ENCODE assay signal across 7 mouse cellular contexts in genomic region chr11:75460844-75461742, GRCm38 (mm10). TPM values are rescaled to one million over a fixed set of nuclear protein-coding genes. Genes with fewer than 3 reads are reported as not detected.
A peak's percentile ranks its signal among the peaks of the same experiment; 100 is the strongest.
DNase-seq lines count a peak whose midpoint lies in the region; ATAC-seq lines count a peak whose summit lies in the region.

Gene Tlcd2 (plus strand): TSS chr11:75461715.

- H3K36me3 ChIP-seq in embryonic facial prominence, embryonic 12.5 days, result 0 out of 2 replicates have a peak, but pooled peaks cover 10% of the 10 kb centered on the region
- no peaks in the 10 kb centered on the region for H3K36me3 ChIP-seq in limb, embryonic 11.5 days (ENCODE audit: control insufficient read depth, insufficient read depth, low read length)
- H3K36me3 ChIP-seq in midbrain, embryonic 14.5 days (ENCODE audit: control insufficient read depth, insufficient read depth, low read length), result peaks cover 13% of the 10 kb centered on the region

- peak within 1 kb of the TSS; percentile 59 for H3K9ac ChIP-seq in embryonic facial prominence, embryonic 12.5 days
- H3K9ac ChIP-seq in limb, embryonic 11.5 days (ENCODE audit: low read length), result peak within 1 kb of the TSS; percentile 58
- H3K9ac ChIP-seq in midbrain, embryonic 14.5 days (replicated peaks; ENCODE audit: low read length), result peak within 1 kb of the TSS; percentile 62

- DNase-seq in adrenal gland, postnatal 25 days, result peak; percentile 98
- peak; percentile 100 for DNase-seq in heart, adult 11 months
- DNase-seq in kidney, adult 18-20 months, result peak; percentile 99
- DNase-seq in limb, embryonic 11.5 days (ENCODE audit: low spot score), result peak; percentile 99
- DNase-seq in midbrain, embryonic 14.5 days, result peak; percentile 100
- DNase-seq in spleen, adult 18-20 months, result peak; percentile 94 to 99

- H3K4me3 ChIP-seq in embryonic facial prominence, embryonic 12.5 days, result peak within 1 kb of the TSS; percentile 69
- peak within 1 kb of the TSS; percentile 65 for H3K4me3 ChIP-seq in limb, embryonic 11.5 days (ENCODE audit: low read depth, low read length)
- H3K4me3 ChIP-seq in midbrain, embryonic 14.5 days (replicated peaks; ENCODE audit: low read depth, low read length), result peak within 1 kb of the TSS; percentile 75

- H3K4me1 ChIP-seq in embryonic facial prominence, embryonic 12.5 days, result peaks cover 33% of the 10 kb centered on the region
- peaks cover 25% of the 10 kb centered on the region for H3K4me1 ChIP-seq in limb, embryonic 11.5 days (ENCODE audit: control insufficient read depth, insufficient read depth, low read length)
- H3K4me1 ChIP-seq in midbrain, embryonic 14.5 days (ENCODE audit: control insufficient read depth, insufficient read depth, low read length), result peaks cover 21% of the 10 kb centered on the region

- no peaks in the 10 kb centered on the region for H3K9me3 ChIP-seq in embryonic facial prominence, embryonic 12.5 days
- no peaks in the 10 kb centered on the region for H3K9me3 ChIP-seq in limb, embryonic 11.5 days (ENCODE audit: control insufficient read depth, low read length)
- no peaks in the 10 kb centered on the region for H3K9me3 ChIP-seq in midbrain, embryonic 14.5 days (ENCODE audit: control insufficient read depth, low read length)

- H3K27me3 ChIP-seq in embryonic facial prominence, embryonic 12.5 days, result no peaks in the 10 kb centered on the region
- no peaks in the 10 kb centered on the region for H3K27me3 ChIP-seq in limb, embryonic 11.5 days (ENCODE audit: control insufficient read depth, insufficient read depth, low read length)
- no peaks in the 10 kb centered on the region for H3K27me3 ChIP-seq in midbrain, embryonic 14.5 days (ENCODE audit: control insufficient read depth, insufficient read depth, low read length)

- ATAC-seq in embryonic facial prominence, embryonic 12.5 days (ENCODE audit: insufficient number of reproducible peaks, insufficient read depth, low FRiP score, low TSS enrichment), result peak; percentile 95
- peak; percentile 92 for ATAC-seq in limb, embryonic 11.5 days (ENCODE audit: insufficient number of reproducible peaks, low FRiP score, low TSS enrichment, low read depth)
- peak; percentile 97 for ATAC-seq in midbrain, embryonic 14.5 days (ENCODE audit: low FRiP score, low TSS enrichment)

- H3K27ac ChIP-seq in embryonic facial prominence, embryonic 12.5 days, result peak within 1 kb of the TSS; percentile 95
- peak within 1 kb of the TSS; percentile 80 for H3K27ac ChIP-seq in limb, embryonic 11.5 days (replicated peaks; ENCODE audit: low read depth, low read length)
- peak within 1 kb of the TSS; percentile 73 for H3K27ac ChIP-seq in midbrain, embryonic 14.5 days (replicated peaks; ENCODE audit: low read depth, low read length)

- WGBS in embryonic facial prominence, embryonic 12.5 days, result under 1% methylated on average over 46 of the region's 46 CpGs
- WGBS in limb, embryonic 11.5 days, result under 1% methylated on average over 46 of the region's 46 CpGs
- under 1% methylated on average over 46 of the region's 46 CpGs for WGBS in midbrain, embryonic 14.5 days

- peak within 1 kb of the TSS; percentile 98 for H3K4me2 ChIP-seq in embryonic facial prominence, embryonic 12.5 days (replicated peaks)
- H3K4me2 ChIP-seq in limb, embryonic 11.5 days (ENCODE audit: low read depth, severe bottlenecking), result peak within 1 kb of the TSS; percentile 96
- H3K4me2 ChIP-seq in midbrain, embryonic 14.5 days (ENCODE audit: low read length), result peak within 1 kb of the TSS; percentile 96

RNA-seq across cellular contexts. Expression of gene Tlcd2, which starts in this region (rescaled TPM):
- 16.2 and 16.8 TPM in 2 replicates for total RNA-seq in adrenal gland, postnatal 25 days (2021)
- polyA plus RNA-seq in embryonic facial prominence, embryonic 12.5 days (2016; fragmentation: Nextera tagmentation; extraction: Ambion mirVana), result 26.6 and 28.7 TPM in 2 replicates
- polyA plus RNA-seq in limb, embryonic 11.5 days (2014; fragmentation: Nextera tagmentation; extraction: Ambion mirVana), result 10.4 and 11.3 TPM in 2 replicates
- 1.1 and 2.5 TPM in 2 replicates for polyA plus RNA-seq in midbrain, embryonic 14.5 days (2014; fragmentation: Nextera tagmentation; extraction: Ambion mirVana)

Comparison
In these comparisons a context has a peak if more than half of its experiments do, and no peak if none do; other contexts are left out.
1. Peak in every context shown above with its lines: DNase-seq, ATAC-seq, H3K4me3 ChIP-seq and H3K27ac ChIP-seq.